Mouse (Mus musculus) megakaryocyte, embryonic 14.5 days (primary cell): ENCODE measurements at regions not wholly inside any gene's neighbourhood (a gene's known extent, or its start where the extent isn't known, plus 50 kb on each side); places are given as distances from the start of the nearest gene placed in this dataset.
"Not testable (repeated sequence)": the region's sequence is repeated elsewhere in the genome, so short reads cannot be mapped to it uniquely, and the experiment has no call there.

Experiments
- H3K27me3 ChIP-seq: replicated peaks from 2 replicates; pipeline ENCODE3; 2012; ENCODE audit warnings: inconsistent platforms
- H3K36me3 ChIP-seq: replicated peaks from 2 replicates; pipeline ENCODE3; 2012; ENCODE audit warnings: low read length, inconsistent platforms, mixed read lengths
- H3K4me1 ChIP-seq: 2 replicates; pipeline ENCODE4 v1.6.1; 2012; ENCODE audit warnings: inconsistent platforms
- H3K4me3 ChIP-seq: replicated peaks from 2 replicates; pipeline ENCODE3; 2012; ENCODE audit warnings: moderate library complexity, mild to moderate bottlenecking, inconsistent platforms
- H3K9me3 ChIP-seq: 2 replicates; pipeline ENCODE4 v1.6.1; 2012; ENCODE audit warnings: inconsistent platforms
- FLI1 ChIP-seq: IDR thresholded peaks from 2 replicates; pipeline ENCODE4 v1.6.1; 2012; ENCODE audit warnings: low read length, inconsistent platforms, mixed read lengths
- GATA1 ChIP-seq: IDR thresholded peaks from 3 replicates; pipeline ENCODE4 v1.6.1; 2012; ENCODE audit warnings: mixed read lengths, low read length, inconsistent platforms, borderline replicate concordance

DNA sequence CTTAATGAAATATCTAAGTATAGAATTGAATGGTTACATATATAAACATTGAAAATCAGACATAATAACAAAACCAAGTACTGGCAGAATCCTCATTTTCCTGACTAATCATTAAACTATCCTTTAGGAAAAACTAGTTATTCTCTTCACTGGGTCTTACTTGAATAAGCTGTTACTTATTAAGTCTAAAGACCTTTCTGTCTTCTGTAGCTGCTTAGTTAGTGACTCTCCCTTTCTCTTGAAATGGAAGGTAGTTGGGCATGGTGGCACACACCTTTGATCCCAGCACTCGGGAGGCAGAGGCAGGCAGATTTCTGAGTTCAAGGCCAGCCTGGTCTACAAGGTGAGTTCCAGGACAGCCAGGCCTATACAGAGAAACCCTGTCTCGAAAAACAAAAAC, 135.9 kb upstream of the Abcb5 start:
- not testable (repeated sequence) for H3K4me1 ChIP-seq, H3K36me3 ChIP-seq, H3K27me3 ChIP-seq, H3K9me3 ChIP-seq, H3K4me3 ChIP-seq

DNA sequence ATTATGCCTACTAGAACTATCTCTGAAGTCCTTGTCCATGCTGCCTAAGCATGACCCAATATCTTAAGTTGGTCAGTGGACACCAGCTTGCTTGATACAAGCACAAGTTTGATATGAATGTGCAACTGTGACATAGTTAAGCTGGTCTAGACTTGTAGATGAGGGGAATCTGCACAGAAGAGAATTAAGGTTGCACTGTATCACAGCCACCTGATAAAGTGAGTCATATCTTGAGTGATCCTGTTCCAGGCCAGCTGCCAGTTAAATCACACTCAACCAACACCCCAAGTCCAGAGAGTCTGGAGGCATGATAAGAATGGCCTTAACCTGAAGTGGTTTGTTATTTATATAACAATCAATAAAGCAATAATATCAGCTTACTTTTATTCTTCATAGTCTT, 133.5 kb upstream of the Abcb5 start:
- Histone ChIP-seq H3K27me3 (no peaks in the 10 kb centered on the region), H3K4me3 (no peak overlapping the region), H3K4me1 (no peaks in the 10 kb centered on the region), H3K9me3 (no peaks in the 10 kb centered on the region), H3K36me3 (no peaks in the 10 kb centered on the region)
- TF ChIP-seq GATA1: no peak
- no peak for TF ChIP-seq FLI1

DNA sequence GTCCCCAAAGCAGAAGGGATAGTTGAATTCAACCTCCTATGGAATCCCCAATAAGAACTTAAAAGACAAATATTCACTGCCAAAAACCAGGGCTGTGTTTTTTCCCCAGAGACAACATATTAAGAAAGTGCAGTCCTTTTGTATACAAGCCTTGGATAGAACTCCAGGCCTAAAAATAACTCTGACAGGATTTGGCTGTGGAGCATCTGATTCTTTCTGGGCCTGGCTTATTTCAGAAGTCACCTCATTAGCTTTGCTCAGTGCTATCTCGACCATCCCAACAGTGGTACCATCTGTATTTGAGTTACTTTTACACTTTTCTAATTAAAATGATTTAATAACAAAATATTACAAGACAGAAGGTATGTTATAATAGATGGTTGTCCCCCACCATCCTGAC, 131.6 kb upstream of the Abcb5 start:
- Histone ChIP-seq H3K9me3 (no peaks in the 10 kb centered on the region), H3K4me1 (no peaks in the 10 kb centered on the region), H3K36me3 (no peaks in the 10 kb centered on the region), H3K4me3 (no peak overlapping the region), H3K27me3 (no peaks in the 10 kb centered on the region)
- no peak for TF ChIP-seq FLI1
- no peak for TF ChIP-seq GATA1

DNA sequence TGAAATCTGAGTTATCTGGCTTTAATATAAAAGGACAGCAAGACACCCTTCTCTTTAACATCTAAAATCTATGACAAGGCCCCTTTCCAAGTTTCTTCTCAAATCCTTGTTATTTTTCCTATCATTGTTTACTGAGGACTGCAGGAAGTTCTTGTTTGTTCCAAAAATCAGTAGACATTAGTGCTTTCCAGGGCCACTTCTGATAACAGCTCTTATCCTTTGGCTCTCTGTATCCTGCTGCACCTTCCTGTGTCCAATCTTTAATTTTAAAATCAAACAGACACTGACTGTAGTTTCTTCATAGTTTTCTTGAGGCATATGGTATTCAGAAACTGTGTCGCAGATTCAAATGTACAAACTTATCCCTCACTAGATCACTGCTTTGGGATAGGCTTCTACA, 128.1 kb upstream of the Abcb5 start:
- Histone ChIP-seq H3K9me3 (no peaks in the 10 kb centered on the region), H3K27me3 (no peaks in the 10 kb centered on the region), H3K4me3 (no peak overlapping the region), H3K36me3 (no peaks in the 10 kb centered on the region), H3K4me1 (no peaks in the 10 kb centered on the region)
- TF ChIP-seq FLI1: no peak
- TF ChIP-seq GATA1: no peak

DNA sequence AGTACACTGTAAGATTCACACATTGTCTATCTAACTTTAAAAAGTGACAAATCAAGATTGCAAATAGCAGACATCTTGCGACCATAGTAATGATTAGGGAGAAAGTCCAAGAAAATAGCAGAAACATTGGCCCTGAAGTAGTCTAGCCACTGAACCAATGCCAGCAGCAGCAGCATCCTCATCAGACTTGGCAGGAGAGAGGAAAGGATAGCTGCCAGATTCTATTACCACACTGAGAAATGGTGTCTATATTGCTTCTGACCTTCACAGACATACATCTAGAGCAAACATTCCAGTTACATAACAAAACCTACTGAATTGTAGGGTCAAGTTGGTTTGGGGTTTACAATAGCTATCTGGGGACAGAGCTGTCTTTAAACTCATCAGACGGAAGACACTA, 127.2 kb upstream of the Abcb5 start:
- H3K4me3 ChIP-seq: no peak overlapping the region
- no peaks in the 10 kb centered on the region for H3K27me3 ChIP-seq
- H3K9me3 ChIP-seq: no peaks in the 10 kb centered on the region
- TF ChIP-seq FLI1: no peak
- TF ChIP-seq GATA1: no peak
- no peaks in the 10 kb centered on the region for H3K4me1 ChIP-seq
- H3K36me3 ChIP-seq: no peaks in the 10 kb centered on the region

DNA sequence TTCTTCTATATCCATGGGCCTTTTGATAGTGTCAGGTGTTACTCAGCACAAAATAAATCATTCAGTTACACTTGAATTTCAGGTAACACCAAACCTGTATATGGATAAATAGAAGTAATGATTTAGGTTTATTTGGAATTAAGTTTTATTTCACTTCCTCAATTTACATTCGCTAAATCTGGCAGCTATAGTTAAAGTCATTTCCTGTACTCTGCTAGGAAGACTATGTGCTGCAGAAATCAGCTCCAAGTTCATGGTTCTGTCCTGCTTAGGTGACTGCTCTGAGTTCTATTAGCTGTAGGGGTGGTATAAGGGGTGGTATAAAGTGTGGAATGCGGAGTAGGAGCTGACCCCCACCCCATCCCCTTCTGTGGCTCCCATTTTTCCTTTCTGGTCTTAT, 123.1 kb upstream of the Abcb5 start:
- Histone ChIP-seq H3K36me3 (no peaks in the 10 kb centered on the region), H3K4me3 (no peak overlapping the region), H3K9me3 (no peaks in the 10 kb centered on the region), H3K27me3 (no peaks in the 10 kb centered on the region), H3K4me1 (no peaks in the 10 kb centered on the region)
- no peak for TF ChIP-seq FLI1
- no peak for TF ChIP-seq GATA1

DNA sequence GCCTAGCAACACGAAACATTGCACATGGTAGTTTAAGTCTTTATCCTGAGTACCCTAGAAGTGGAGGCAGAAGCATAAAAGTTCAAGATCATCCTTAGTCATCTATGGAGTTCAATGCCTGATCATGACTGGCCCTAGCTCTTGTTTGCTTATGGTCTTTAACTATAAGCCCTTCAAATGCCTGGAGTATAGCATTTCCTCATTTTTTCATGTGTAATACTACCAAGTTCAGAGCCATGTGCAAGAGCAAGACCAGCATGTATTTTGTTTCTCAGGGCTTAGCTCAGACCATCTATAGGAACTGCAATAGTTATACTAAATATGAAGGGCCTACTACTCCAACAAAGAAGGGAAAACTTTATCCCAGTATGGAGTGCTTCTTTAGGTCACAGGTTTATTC, 122.4 kb upstream of the Abcb5 start:
- TF ChIP-seq GATA1 (no peak), FLI1 (no peak)
- H3K9me3 ChIP-seq: no peaks in the 10 kb centered on the region
- H3K4me3 ChIP-seq: no peak overlapping the region
- H3K36me3 ChIP-seq: no peaks in the 10 kb centered on the region
- H3K27me3 ChIP-seq: no peaks in the 10 kb centered on the region
- no peaks in the 10 kb centered on the region for H3K4me1 ChIP-seq

DNA sequence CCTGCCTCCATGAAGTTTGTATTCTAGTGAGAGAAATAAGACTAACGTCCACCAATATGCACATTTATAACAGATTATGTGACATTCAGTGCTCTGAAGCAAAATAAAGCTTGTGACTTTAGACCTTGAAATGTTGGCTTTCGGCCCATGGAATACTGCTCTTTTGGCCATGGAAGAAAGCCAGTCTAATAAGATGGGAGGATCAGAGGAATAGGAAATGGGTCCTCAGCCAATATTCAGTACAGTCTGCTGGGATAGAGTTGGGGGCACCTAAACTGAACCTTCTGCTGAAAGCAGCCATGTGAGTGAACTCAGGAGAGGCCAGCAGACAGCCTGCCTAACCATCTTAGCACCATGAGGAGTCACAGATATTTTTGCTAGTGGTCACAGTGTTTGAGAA, 118.6 kb upstream of the Abcb5 start:
- no peaks in the 10 kb centered on the region for H3K36me3 ChIP-seq
- H3K4me3 ChIP-seq: no peak overlapping the region
- H3K27me3 ChIP-seq: no peaks in the 10 kb centered on the region
- no peaks in the 10 kb centered on the region for H3K9me3 ChIP-seq
- TF ChIP-seq FLI1: no peak
- no peak for TF ChIP-seq GATA1
- H3K4me1 ChIP-seq: no peaks in the 10 kb centered on the region

DNA sequence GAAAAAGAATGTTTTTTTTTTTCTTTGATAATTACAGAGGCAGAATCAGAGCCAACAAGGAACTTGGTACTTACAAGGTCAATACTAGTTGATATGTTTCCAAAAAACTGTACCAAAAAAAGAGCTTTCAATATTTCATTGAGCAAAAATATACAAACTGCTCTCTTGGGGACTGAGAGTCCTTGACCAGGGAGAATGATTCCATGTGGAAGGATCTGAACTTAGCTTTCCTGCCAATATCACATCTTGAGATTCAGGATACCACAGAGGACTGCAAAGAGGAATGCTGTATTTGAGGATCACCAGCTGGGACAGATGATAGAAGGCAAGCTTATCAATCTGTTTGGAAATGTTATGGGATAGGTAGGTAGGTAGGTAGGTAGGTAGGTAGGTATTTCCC, 116.6 kb upstream of the Abcb5 start:
- no peak for TF ChIP-seq GATA1
- no peak for TF ChIP-seq FLI1
- Histone ChIP-seq H3K27me3 (no peaks in the 10 kb centered on the region), H3K4me3 (no peak overlapping the region), H3K9me3 (no peaks in the 10 kb centered on the region), H3K4me1 (no peaks in the 10 kb centered on the region), H3K36me3 (no peaks in the 10 kb centered on the region)

DNA sequence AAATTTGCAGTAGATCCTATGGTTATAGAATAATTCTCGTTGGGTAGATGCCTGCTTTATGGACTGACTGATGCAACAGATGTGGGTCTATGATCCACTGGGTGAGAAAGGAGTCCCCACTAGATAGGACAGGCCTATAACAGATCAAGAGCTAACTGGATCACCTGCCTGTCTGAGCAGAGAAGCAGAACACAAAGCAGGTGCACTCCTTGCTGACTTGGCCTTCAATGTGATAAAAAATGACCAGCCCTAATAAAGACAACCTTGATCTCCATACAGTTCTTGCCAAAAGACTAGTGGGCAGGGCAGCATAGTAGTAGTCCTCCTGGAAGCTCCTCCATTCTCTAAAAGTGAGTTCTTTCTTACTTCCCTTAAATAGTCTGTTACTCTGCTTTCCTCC, 109.6 kb upstream of the Abcb5 start:
- H3K36me3 ChIP-seq: no peaks in the 10 kb centered on the region
- H3K27me3 ChIP-seq: no peaks in the 10 kb centered on the region
- TF ChIP-seq GATA1 (no peak), FLI1 (no peak)
- no peaks in the 10 kb centered on the region for H3K4me1 ChIP-seq
- H3K4me3 ChIP-seq: no peak overlapping the region
- H3K9me3 ChIP-seq: no peaks in the 10 kb centered on the region

DNA sequence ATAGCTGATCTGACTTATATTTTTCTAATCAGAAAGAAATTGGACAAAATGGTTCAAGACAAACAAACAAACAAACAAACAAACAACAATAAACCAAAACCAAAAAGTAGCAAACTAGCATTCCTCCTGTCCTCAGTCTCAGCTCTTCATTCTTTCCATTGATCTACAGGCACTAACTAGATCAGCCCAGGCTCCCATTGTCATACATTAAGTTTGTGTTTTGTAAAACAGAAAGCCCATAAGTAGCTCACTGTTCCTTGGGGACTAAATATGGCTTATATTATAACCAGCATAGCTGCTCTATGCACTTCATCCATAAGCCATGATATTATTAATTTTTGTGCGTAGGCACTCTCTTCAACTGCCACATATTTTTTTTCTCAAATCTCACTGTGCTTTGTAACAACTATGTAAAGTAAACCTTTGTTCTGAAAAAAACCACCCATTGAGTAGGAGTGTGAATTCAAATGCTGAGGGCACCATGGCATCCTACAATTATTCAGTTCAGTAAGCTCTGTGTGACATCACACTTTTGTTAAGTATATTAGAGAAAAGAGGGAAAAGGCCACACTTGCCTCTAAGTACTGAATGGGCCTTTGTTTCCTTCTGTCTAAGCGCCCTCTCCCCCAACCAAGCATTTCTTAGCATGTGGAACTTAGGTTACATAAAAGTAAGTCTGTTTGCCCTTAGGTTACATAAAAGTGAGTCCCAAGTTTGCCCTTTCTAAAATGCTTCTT, 108.7 kb upstream of the Abcb5 start:
- no peaks in the 10 kb centered on the region for H3K36me3 ChIP-seq
- H3K9me3 ChIP-seq: no peaks in the 10 kb centered on the region
- H3K4me1 ChIP-seq: no peaks in the 10 kb centered on the region
- no peaks in the 10 kb centered on the region for H3K27me3 ChIP-seq
- no peak for TF ChIP-seq GATA1
- no peak for TF ChIP-seq FLI1
- H3K4me3 ChIP-seq: no peak overlapping the region
